Mouse (Mus musculus): ENCODE measurements around the gene Psapl1.

Gene Psapl1

DNA sequence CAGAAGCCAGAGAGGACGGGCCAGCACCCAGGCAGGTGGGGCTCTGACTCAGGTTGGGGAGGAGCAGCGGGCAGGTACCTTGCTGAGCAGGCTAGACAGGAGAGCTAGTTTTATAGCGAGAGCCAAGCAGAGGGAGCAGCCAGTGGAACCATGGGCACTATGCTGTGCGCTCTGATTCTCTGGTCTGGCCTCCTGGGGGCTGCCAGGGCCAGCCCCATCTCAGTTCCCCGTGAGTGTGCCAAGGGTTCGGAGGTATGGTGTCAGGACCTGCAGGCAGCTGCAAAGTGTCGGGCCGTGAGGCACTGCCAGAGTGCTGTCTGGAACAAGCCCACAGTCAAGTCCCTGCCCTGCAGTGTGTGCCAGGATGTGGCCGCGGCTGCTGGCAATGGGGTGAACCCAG lies at the start of gene Psapl1:
TSS of gene Psapl1 (plus strand) at position 106 of the 400 bp plus-strand sequence.
- DNase-seq (ENCODE audit: low read depth, low spot score): no peak

DNA sequence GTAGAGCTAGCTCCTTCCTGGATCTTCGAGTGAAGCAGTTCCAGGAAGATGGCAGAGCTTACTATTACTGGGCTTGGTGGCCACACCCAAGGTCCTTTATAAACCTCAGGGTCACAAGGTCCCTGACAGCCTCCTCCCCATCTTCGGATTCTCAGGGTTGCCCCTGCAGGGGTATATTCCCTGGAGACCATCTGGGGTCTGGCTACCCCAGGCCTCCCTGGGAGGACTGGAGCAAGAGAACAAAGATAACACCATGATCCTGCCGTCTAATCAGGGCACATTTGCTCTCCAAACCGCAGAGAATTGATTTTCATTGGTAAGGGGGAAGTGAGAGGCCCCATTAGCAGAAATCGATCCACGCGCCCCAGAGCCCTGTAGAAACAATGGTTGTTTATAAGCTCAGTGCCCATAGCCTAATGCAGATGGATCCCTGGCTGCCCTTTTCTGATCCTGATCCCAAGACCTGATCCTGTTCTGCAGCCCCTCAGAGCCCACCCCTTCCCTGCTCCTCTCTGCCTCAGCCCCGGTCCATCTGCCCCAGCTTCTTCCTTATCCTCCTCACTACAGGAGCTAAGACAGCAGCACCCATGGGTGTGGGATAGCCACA lies 48.8 kb upstream of the Psapl1 start:
- no peak for DNase-seq (ENCODE audit: low read depth, low spot score)

DNA sequence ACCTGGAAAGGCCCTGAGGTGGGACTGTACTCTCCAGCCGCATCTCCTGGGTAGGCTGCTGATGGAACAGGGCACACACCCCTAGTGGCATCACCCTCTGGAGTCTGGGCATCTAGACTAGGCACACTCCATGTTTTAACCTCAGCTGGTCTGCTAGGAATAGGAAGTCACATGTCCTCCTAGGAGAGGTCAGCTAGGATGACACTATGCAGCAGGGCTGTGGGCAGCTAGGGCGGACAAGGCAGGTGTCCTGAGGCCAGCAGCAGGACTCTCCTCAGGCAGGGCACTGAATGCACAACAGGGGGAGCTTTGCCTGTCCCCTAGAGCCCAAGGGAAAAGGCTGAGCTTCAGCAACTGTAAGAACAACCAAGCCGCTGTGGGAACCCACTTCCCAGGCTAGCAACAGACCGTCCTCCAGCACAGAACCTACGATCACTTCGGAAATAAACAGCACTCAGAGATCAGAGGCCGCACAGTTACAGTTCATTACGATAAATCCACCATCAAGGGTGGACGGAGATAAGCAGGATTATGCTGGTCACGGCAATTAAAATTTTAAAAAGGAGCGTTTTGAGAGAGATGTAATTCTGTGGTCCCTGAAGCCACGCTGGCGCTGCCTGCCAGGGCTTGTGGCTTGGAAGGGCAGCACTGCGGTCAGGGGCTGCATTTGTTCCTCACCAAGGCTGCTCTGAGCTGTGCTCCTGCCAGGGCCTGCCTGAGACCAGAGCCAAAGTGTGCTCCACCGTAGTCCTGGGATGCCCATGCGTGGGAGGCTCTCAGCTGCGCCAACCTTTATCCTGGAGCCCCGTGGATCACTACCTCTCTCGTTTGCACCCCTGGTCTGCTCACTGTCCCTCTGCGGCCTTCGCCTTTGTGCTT lies 38.2 kb upstream of the Psapl1 start:
- DNase-seq (ENCODE audit: low read depth, low spot score): no peak

DNA sequence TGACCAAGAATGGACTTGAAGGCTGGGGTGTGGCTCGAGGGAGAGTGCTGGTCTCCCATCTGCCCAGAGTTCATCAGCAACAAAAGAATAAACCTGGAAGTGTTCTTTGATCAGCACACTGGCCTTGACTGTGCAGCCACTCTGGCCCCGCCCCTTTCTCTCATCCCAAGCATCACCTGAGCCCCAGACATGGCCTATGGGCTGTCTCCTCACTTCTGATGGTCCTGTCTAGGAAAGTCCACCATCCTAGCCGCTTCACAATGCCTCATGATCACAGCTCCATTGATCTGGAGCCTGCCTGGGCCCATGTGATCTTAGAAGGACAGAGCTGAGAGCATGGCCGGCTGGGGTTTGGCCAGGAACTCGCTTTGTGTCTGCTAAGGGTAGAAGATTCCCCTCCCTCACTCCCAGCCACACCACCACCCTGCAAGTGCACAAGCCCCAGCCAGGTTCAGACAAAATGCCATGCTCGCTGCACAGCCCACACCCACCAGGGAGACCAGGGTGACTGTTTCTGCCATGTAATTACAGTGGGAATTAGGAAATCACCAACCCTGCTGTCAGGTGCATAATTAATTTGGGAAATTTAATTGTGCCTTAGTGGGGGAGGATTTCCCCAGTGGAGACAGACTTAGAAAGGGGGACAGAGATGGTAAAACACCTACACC lies 37.3 kb upstream of the Psapl1 start:
- DNase-seq (ENCODE audit: low read depth, low spot score): no peak

DNA sequence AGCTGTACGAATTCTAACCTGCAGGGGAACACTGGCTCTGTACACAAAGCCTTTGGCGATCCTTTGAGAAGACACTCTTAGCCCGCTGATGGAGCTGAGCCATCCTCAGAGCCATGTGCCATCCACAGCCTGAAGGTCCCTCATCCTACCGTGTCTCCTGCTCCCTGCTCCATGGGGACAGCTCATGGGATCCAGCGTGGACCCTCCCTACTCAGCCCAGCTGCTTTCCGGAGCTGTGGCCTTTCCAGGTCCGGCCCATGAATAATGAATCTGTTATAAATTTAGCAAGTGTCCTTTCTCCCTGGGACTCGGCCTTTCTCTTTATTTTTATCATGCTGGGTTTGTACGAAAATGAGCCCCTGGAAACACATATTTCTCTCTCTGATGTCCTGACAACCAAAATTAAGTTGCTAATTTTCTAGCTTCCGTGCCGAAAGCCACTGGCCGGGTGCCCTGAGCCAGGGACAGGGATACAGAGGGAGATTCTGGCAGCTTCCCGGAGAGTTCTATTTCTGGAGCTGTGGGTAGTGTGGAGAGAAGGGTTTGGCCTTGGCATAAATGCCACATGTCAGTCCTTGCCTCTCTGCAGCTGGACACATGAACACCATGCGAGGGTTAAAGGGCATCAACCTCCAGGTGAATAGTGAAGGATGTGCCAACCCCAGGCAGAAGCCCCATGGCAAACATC lies 34.7 kb upstream of the Psapl1 start:
- DNase-seq (ENCODE audit: low read depth, low spot score): no peak

DNA sequence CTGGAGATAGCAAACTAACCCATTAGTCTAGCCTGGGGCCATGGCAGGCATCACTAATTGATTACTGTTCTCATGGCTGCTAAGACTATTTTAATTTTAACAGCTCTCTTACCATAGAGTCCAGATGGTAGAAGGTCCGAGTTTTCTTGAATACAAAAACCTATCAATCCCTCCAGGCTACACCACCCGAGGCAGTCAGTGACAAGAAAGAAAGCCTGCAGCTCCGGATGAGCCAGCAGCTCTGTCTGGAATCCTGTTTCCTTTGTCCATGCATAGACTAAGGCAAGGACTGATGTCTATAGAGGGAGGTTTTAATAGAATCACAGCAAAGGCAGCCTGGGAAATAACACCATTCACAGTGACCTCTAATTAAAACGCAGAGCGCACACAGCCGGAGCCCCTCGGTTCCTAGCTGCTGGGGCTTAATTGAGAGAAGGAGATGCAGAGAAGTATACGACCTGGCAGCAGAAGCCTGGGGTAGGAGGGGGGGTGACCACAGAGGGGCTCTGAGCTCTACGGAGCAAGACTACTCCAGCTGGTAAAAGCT lies 29.2 kb upstream of the Psapl1 start:
- peak; percentile 64 for DNase-seq (ENCODE audit: low read depth, low spot score)

DNA sequence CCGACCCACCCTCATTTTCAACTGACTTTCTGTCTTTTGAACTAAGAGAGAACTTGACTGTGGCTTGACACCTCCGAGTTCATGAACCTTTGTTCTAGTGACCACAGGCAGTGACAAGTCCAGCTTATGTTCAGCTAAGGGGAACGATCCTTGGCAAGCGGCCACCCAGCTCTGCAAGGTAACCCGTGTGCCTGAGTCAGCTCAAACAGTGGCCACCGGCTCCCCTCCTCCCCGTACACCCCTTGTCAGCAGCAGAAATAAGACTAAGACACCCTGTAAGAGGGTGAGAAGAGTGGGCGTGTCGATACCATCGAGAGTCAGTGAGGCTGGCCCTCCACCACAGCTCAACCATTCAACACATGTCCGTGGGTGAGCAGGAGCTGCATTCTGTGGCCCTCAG lies 27.4 kb upstream of the Psapl1 start:
- no peak for DNase-seq (ENCODE audit: low read depth, low spot score)

DNA sequence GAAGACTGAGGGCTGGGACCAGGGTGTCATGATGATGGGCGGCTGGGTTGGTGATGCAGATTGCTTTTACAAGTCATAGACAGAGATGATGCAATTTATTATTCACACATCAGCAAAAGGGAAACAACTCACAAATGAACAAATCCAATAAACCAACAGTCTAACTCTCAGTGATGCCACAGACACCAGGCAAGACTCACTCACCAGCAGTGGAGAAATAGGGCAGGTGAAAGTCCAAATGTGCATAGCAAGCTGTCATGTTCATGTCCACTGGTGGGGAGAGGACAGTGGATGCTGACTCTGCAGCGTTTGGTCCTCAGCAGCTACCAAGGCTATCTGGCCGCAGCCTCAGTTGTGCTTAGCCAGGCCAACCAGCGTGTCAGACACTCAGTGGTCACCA lies 26.9 kb upstream of the Psapl1 start:
- no peak for DNase-seq (ENCODE audit: low read depth, low spot score)

DNA sequence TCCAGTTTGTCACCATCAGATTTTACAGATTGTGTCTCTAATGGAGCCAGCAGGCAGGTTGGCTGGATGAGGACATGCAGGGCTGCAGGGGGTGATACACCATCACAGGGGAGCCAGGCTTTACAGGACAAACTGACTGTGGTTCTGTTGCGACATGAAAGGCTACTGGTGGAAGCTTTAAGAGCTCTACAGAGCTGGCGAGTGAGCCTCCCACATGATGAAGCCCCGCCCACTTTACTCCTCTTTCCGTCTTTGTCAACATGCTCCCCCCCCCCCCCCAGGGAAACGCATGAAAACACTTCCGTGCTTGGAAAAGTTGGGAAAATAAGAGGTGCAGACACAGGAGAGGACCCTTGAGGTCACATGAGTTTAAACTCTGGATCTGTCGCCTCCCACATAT lies 25.6 kb upstream of the Psapl1 start:
- DNase-seq (ENCODE audit: low read depth, low spot score): no peak

DNA sequence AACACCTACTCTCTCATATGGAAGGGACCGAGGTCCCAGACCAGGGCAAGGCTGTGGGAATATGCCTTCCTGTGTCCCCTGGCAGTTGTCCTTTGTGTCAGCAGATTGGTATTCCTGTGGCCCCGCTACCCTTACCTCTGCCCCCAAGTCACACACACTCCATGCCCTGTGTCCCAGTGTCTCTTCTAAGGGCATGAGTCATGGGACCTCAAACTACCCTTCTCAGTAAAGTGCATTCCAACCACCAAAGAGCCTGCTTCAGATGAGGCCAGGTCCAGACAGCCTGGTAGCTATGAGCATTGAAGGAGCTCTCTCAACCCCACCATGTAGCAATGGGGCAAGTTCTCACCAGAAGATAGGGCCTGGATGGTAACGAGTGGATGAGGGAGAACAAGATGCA lies 25.0 kb upstream of the Psapl1 start:
- no peak for DNase-seq (ENCODE audit: low read depth, low spot score)

DNA sequence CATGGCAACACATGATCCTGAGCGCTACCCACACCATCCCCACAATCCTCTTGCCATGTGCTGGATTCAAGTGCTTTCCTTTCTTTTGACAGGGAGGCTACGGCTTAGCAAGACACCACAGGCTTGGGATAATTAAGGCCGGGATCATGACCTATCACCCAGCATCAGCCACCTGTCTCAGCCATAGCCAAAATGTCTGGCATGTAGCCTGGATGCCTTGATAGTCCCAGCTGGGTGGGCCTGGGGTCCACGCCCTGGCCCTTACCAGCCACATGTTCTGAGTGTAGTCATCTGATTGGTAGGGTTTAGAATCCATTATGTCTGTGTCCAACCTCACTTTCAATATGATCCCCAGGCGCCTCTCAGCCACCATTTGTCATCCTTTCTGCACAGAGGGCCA lies 24.1 kb upstream of the Psapl1 start:
- DNase-seq (ENCODE audit: low read depth, low spot score): no peak

DNA sequence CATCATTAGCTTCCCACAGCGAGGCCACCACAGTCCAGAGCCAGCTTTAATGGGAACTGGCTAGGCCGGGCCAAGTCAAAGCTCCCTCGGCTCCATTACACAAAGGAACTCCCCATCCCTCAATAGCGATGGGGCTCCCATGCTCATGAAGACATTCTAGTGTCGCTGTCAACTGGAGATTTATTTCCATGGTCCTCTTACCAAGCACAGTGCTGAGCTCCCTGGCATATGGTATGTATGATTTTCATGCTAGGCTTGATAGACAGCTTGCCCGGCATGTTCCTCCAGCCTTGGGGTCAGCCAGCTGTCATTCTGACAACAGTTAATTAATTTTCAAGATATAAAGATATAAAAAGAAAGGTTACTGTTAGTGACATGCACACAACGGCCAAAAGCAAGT lies 21.5 kb upstream of the Psapl1 start:
- DNase-seq (ENCODE audit: low read depth, low spot score): no peak

DNA sequence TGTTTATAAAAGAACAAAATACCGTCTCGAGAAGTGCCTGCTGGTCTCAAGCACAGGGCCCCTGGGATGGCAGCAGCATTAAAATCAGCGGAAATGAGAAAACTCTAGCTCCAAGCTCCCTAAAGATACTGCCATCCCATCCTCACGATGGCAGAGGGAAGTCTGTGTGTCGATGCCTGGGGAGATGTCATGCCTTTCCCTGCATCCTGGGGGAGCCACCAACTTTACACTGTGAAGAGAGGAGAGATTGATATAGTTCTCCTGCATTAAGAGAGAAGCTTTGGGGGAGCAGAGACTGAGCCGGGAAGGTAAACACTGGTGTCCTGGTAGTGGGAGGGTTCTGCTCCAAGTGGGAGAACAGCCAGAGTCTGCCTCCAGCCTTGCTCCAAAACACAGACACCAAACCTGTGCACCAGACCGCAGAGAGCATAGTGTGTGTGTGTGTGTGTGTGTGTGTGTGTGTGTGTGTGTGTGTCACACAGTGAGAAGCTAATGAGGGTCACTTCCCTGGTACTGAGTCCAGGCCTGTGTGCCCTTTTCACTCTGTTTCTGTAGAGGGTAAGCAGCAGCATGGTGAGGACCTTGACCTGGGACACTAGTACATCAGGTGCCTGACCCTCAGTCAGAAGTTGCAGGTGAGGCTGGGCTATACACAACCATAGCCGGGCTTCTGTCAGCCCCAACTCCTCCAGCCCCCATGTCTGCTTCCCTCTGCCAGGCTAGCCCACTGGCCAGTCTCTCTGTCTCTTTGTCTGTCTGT lies 17.3 kb upstream of the Psapl1 start:
- no peak for DNase-seq (ENCODE audit: low read depth, low spot score)

DNA sequence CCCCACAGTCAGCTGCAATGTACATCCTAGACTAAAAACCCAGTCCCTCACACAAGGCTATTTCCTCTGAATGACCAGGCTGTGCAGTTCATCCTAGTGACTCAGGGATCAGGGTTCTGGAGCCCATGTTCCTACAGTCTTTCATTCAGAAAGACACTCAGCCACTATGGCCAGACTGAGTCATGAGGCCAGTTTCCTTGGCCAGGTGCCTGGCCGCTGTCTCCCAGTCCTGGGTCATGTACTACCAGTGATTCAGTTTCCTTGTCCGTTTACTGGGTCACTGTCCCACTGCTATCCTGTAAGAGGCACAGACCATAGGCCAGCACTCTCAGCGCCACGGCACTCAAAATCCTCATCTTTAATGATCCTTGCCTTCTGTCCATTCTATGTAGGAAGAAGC lies 15.5 kb upstream of the Psapl1 start:
- DNase-seq (ENCODE audit: low read depth, low spot score): no peak

DNA sequence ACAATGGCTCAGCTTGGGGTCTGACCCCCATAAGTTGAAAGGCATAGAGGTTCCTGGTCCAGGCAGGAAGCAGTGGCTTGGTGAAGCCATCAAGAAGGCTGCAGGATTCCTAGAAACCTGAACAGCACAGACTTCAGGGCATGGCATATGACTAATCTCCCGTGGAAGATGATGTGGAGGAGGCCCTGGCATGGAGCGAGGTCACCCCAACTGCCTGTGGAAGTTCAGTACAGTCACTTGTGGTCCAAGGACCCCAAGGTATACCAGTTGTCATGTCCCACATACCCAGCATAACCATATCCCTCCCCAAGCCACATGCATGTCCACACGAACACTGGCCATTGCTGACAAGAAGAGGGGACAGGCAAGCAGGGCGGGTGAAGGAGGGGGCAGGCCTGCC lies 12.5 kb upstream of the Psapl1 start:
- no peak for DNase-seq (ENCODE audit: low read depth, low spot score)

DNA sequence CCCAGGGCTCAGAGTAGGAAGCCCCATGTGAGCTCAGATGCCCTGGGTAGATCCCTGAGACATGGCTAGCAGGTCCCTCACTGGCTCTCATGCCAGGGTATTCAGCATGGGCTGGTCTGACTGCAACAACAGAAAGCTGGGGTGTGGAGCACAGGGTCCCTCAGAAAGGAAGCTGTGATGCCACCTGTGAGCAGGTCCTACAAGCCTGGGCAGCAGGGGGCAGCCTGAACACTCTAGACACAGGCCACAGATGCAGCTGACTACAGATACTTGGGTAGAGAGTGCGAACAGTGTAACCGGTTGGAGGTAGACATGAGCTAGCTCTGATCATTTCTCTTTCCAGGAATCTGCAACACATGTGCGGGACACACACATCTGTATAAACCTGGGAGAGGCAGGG lies 11.9 kb upstream of the Psapl1 start:
- no peak for DNase-seq (ENCODE audit: low read depth, low spot score)

DNA sequence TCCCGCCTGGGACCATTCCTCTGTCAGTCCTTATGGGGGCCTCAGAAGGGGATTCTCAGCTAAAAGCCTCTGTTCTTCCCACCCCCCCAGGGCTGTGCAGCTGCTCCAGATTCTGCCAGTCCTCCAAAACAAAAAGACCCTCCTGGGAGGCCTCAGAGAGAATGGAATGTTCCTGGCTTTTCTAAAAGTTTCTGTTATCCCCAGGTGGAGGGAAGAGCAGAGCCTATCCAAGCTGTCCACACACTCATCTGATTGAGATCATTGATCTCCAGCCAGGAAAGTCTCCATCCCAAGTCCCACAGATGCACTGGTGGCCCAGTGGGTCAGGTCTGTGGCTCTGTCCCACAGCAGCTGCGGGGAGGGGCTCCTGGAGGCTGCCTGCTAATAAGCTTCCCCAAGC lies 11.1 kb upstream of the Psapl1 start:
- DNase-seq (ENCODE audit: low read depth, low spot score): no peak

DNA sequence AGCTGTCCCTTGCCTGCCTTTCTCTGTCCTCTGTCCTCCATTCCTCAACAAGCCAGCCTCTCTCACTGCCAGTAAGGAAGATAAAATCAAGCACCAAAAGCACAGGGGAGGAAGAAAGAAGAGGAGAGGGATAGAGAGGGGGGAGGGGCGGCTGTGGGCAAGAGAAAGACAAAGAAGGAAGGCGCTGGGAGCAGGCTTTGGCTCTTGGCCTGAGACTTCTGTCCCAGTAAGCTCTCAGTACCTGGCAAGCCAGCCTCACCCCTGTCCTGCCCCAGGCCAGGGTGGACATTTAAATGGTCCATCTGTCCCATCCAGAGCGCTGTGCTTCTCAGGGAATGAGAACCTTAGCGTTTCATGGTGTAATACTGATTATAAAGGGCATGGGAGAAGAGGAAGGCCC lies 9.2 kb upstream of the Psapl1 start:
- no peak for DNase-seq (ENCODE audit: low read depth, low spot score)

DNA sequence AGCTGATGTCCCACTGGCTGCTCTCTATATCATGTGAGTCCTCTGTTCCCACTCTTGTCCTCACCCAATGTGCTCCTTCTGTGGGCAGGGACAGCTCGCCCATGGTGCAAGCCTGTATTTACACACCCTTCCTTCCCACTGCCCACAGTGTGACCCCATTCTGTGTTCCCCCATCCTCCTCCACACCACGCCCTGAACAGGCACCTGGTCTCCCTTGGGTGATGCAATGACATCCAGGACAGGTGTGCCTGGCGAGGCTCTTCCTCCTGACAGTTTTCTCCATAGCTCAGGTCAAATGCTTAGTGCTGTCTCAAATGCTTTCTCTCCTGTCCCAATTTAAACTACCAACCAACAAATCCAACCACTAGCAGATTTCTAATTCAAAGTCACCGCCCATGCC lies 8.4 kb upstream of the Psapl1 start:
- no peak for DNase-seq (ENCODE audit: low read depth, low spot score)

DNA sequence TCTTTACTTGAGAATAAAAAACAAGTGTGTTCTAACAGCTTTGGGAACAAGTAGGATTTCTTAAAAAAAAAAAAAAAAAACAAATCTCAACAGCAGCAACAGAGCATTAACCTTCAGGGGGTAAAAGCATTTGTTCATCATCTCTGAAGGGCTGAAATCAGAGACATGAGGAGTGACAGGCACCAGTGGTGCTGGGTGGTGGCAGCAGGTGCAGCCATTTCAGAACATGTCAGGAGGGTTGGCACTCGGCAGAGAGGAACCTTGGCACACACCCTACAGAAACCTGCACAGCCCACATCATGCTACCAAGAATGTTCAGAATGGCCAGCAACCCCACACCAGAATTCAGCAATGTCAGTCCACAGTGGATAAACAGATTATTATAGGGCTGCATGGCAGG lies 4.3 kb upstream of the Psapl1 start:
- DNase-seq (ENCODE audit: low read depth, low spot score): no peak

DNA sequence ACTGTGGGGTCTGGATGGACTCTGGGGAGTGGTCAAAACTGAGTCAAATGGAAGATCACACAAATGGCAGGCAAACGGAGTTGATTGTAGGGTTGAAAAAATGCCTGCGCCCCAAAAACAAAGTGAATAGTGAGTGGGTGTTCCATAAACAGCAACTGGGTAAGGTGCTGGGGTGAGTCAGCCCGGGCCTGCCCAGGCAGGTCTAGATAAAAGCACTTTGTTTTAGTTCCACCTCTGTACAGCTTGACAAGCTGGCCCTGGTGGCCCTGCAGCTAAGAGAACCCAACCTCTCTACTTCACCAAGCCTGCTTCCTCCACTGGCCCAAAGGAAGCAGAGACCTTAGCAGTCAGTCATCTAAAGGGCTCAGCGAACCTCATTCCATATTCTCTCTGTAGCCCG lies 1.0 kb upstream of the Psapl1 start:
- DNase-seq (ENCODE audit: low read depth, low spot score): no peak

Data from forelimb bud, embryonic 11.5 days (tissue).